Mouse (Mus musculus) liver, embryonic 14.5 days (tissue): ENCODE data around the gene Cd59a.
"Not testable (repeated sequence)": the region's sequence is repeated elsewhere in the genome, so short reads cannot be mapped to it uniquely, and the experiment has no call there.

ENCODE experiments used
- CTCF ChIP-seq: IDR thresholded peaks from 2 replicates; pipeline ENCODE4 v1.5.1; 2016; ENCODE audit warnings: antibody characterized with exemption, low read depth, control low read depth
- EP300 ChIP-seq: IDR thresholded peaks from 2 replicates; pipeline ENCODE4 v1.6.1; 2016; ENCODE audit warnings: antibody characterized with exemption, low read depth

DNA sequence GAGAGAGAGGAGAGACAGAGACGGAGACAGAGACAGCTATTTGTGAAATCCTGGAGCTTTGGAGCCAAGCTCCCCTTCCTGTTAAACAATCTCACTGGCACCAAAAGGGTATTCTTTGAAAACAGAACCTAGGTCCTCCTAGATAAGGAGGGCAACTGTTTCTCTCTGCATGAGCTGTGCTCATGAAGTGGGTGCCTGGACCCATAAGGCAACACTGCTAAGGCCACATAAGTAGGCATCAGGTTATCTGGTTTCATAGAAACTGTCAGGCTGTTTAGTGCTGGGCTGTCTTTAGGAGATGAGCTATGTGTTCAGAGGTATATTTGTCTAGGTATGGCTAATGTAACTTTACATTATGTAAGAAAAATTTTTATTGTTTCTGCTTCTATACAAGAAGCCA lies 8.0 kb upstream of the Cd59a start:
- TF ChIP-seq CTCF = not testable (repeated sequence)
- 0 out of 2 replicates have a peak, but pooled peaks have one; percentile 12 for TF ChIP-seq EP300
